Mouse (Mus musculus) induced T-regulatory cell, adult 2 months (primary cell): ENCODE measurements around the gene Btg2.
A peak's percentile ranks its signal among the peaks of the same experiment; 100 is the strongest.

Experiments
- DNase-seq: peaks from one replicate; pipeline ENCODE4 v3.0.0-alpha.2; 2012; ENCODE audit warnings: low read depth

Gene Btg2

DNA sequence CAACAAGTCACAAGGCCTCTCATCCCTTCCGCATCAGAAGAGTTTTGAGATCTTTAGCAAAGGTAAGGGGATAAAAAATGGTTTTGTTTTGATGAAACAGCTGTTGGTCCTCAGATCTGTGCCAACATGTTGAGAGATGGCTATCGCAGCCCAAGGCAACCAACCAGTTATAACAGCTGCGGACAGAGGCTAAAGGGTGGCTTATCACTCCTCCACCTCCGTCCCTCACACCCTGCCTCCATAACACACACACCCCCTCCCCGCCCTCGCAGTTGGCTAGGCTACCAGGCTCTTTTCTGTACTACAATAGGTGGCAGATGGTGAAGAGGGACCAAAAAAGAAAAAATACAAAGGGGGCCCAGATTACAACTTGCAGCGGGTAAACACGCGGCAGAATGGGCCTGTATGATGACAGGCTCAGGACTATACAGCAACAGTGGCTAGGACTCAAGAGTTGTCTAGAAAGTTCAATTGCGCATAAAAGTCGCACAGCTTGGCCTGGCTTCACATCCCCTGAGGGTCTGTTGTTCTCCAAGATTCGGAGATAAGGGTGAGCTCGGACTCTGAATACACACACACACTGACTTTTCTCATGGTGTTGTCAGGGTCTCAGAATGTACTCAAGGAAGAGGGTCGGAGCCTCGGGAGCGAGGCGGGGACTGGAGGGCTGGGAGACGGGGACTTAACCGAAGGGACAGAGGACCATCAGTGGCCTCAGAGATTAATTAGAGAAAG lies 692 bp downstream of the Btg2 start:
- DNase-seq = peak; percentile 68

- peak; percentile 83 for DNase-seq
Measured at GRCm38 (mm10) chr1:134077389-134078060, 1.4 kb downstream of the Btg2 start.

DNA sequence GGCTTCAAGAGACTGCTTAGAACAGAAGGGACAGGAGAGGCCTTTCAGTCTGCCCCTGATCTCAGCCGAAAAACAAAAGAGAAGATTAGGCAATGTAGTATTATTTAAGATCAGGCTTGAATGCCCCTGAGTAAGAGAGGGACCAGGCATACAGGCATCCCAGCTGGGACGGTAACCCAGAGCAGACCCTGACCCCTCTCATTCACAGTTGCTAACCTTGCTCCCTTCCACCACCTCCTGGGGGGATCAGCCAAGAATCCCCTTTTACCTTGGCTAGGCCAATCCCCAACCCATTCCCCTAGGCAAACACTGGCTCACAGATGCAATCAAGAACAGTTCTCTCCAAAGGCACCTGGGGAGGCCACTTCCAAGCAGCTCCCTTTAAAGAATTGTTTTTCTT lies 2.1 kb downstream of the Btg2 start:
- DNase-seq = peak; percentile 21

DNA sequence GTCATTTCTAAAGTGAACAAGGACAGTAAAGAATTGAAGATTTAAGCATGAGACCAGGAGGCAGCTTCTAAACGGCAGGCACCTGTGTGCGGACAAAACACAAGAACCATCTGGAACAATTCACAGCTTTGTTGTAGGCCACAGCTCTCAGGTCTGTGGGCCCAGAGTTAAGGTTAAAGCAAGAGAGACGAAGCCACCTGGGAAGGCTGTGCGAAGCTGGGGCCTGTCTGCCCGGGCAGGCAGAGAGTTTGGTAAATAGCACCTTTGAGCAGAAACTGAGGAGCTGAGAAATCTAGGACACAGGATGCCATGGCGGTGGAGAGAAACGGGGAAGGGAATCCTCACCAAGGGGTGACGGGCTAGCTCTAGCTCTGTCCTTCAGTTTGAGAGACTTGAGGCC lies 3.4 kb downstream of the Btg2 start:
- DNase-seq = peak; percentile 37

DNA sequence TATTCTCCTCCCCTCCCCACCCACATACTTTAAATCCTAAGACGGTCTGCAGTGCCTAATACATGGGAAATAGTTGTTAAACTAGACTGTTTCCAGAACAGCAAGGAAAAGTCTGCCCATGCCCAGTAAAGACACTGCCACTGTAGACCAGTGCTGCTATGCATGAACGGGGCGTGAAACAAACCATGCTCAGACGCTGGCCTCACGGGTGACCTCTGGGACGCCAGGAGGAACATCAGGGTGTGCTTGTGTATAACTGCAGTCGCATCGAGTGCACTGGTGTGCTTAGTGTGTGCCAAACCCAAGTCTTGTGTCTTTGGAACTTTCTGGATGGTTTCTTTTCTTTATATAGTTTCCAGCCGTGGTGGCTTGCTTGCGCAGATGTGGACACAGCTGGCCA lies 4.3 kb downstream of the Btg2 start:
- DNase-seq = no peak

- DNase-seq = peak; percentile 37
Measured at GRCm38 (mm10) chr1:134074184-134074583, 4.7 kb downstream of the Btg2 start.

DNA sequence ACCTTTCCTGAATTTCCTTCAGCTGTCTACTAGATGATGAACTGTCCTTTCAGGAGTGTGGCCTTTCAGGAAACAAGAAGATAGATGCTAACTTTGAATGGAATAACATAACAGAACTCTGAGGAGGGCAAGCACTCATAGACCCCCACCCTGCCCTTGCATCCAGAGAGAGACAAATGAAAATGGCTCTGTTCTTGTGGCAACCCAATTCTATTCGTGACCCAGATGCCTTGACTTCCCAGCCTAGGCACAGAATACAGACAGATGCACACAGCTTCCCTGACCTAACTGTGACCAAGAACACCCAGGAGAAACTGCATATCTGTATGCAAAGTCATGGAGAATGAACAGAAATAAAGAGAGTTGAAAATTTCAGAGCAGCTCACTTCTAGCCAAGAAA lies 5.3 kb downstream of the Btg2 start:
- DNase-seq = peak; percentile 23

DNA sequence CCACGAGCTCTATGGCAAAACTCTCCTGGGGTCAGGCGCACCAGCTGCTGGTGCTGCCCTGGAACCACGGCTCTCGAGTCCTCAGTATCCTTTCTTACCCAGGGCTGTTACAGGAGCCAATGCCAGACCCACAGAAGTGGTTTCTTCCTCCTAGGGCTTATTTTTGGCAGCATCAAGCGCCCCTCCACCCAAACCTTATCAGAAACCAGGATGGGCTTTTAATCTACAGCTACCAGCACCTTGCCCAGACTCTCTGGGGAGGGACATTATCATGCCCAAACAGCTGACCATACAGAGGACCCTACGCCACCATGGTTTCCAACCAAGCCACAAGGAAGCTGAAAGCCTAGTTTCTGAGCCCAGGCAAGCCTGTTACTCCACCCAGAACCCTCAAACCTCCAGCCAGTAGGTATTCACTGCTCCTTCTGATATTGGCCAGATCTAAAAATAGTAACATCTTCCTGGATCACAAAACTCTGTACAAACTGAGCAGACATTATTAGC lies 5.8 kb downstream of the Btg2 start:
- no peak for DNase-seq

DNA sequence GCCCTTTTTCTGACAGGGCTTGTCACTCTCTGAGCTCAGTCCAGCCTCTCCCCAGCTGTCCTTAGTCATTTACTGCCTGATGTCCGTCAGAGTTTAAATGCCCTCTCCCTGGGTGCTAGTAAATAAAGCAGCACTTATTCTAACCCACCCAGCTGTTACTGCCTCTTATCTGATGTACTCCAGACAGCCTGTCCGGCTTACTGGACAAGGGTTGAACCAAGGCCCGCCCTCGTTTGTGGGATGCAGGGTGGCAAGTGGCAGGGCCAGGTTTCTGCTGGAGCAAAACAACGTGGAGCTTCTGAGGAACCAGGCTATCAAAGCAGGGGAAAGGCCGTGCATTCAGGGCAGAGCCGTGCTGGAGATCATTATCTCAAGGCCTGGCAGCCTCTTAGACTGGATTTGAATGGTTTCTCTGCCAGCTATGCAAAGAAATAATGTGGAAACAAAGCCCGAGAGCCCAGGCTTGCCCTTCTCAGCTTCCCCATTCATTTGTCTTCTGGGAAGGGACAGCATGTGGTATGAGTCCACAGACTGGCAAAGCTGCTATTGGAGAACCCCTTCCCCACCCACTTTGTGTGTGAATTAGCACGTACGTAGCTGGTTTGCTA lies 7.4 kb downstream of the Btg2 start:
- DNase-seq = peak; percentile 32

DNA sequence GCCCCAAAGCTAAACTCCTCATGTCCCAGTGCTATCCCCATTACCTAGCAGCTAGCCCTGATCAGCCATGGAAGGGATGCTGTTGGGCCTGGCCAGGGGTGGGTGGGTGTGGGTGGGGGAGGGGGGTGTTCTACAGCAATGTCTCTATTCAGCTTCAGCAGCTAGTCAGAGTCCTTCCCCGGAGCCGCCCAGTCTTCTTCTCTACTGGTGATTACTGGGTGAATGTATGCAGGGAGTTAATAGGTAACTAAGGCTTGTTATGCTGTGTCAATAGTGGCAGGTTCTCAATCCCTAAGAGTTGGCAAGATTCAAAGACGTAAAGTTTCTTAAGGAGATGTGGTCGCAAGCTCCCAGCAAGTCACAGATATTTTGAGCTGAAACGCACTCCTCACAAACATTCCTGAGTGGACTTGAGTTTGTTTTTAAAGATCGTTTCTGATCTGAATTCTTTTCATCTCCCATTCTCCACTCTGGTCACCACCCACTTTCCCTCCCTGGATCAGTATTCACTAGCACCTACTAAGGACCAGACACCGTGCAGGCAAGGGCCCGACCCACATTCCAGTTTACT lies 8.7 kb downstream of the Btg2 start:
- no peak for DNase-seq

DNA sequence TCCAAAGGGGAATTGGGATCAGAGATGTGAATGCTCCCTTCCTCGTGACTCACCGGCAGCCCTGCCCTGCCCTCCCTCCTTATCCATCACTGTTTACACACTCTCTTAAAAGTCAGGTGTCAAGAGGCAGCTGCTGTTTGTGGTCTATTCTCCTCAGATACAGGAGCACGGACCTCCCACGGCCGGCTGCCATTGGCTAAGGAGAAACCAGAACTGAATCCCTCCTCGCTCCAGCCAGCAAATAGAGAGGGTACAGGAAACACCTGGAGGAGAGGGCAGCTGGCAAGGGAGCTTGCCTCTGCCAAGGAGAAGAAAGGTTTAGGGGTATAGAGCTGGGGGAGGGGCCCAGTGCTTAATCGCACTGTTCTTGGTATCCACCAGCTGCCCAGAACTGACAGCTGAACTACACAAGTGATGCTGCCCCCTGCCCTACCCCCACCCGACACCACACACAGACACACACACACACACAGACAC lies 11.7 kb downstream of the Btg2 start:
- peak; percentile 84 for DNase-seq

- peak; percentile 64 for DNase-seq
Measured at GRCm38 (mm10) chr1:134066554-134066953, 12.4 kb downstream of the Btg2 start.

- peak; percentile 84 for DNase-seq
Measured at GRCm38 (mm10) chr1:134065241-134065809, 13.6 kb downstream of the Btg2 start.

- peak; percentile 48 for DNase-seq
Measured at GRCm38 (mm10) chr1:134064296-134064831, 14.6 kb downstream of the Btg2 start.

- DNase-seq = no peak
Measured at GRCm38 (mm10) chr1:134063773-134064125, 15.2 kb downstream of the Btg2 start.

- peak; percentile 86 for DNase-seq
Measured at GRCm38 (mm10) chr1:134063086-134063772, 15.7 kb downstream of the Btg2 start.

- DNase-seq = peak; percentile 28
Measured at GRCm38 (mm10) chr1:134062411-134063085, 16.4 kb downstream of the Btg2 start.

GRCm38 (mm10) chr1:134061915-134062314 lies 17.0 kb downstream of the Btg2 start:
- no peak for DNase-seq

GRCm38 (mm10) chr1:134060849-134061569 lies 17.9 kb downstream of the Btg2 start:
- peak; percentile 96 for DNase-seq
